Mouse (Mus musculus) adrenal gland (tissue): ENCODE measurements around the gene Tmem108.

Experiments used
- intact Hi-C: fragments of 180-260 bp; cut with DNase I; formaldehyde crosslinking; loops from one replicate; pipeline ENCODE4 v1.15.1; 2025

Tmem108 gene

DNA sequence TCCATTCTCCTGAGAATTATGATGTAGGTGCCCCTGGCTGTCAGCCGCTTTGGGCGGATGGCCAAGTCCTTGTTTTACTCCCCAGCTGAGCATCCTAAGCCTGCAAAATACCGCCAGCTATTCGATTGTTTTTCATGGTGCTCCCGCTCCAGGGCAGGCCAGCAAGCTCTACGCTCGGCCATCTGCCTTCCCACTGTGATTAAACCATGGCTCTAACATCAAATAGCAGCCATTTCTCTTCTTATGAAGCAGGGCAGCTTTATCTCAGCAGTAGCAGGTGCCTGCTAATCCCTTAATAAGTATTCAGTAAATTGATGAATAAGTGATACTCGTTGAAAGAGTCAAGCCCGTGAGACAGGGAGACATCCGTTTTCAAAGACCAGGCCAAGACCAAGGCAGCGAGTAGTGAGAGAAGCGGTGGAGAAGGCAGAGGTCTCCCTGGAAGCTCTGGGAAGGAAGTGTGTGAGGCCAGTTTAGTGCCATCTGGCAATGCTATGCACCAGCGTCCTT is 295.9 kb downstream of the Tmem108 start:
- intact Hi-C loops, result no loop called here

DNA sequence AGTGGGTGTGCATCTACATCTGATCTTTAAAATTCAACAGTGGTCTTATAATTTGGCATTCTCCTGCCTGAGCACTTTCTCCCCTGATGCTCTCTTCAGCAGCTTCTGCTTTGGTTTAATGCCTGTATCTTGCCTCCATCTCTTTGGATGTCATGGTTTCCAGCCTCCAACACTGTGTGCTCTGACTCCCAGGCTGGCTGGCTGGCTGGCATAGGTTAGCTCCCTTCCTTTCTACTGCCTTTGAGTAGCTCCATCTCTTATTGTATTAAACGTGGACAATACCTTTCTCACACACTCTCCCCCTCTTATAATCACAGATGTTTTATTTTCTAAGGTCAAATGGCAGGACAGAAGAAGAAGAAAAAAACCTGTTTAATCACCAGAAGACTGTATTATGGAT is 296.3 kb downstream of the Tmem108 start:
- intact Hi-C loops, result no loop called here

GRCm38 (mm10) chr9:103463833-103464232 is 297.8 kb downstream of the Tmem108 start:
- intact Hi-C loops, result no loop called here

DNA sequence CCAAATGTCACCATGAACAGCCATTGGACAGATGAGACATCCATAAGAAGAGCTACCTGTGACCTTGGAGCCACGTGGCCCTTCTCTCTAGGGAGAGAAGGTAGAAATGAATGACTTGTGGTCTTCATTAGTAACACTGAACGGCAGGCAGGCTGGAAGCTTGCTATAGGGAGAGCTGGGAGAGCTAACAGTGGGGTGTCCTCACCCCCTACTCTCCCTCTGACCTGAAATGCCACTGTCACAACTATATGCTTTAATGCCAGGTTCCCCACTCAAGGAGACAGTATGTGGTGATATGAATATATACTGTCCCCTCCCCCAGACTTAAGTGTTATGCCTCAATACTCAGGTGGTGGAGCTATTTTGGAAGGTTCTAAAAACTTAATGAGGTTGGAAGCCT is 301.8 kb downstream of the Tmem108 start:
- intact Hi-C loops, result no loop called here

DNA sequence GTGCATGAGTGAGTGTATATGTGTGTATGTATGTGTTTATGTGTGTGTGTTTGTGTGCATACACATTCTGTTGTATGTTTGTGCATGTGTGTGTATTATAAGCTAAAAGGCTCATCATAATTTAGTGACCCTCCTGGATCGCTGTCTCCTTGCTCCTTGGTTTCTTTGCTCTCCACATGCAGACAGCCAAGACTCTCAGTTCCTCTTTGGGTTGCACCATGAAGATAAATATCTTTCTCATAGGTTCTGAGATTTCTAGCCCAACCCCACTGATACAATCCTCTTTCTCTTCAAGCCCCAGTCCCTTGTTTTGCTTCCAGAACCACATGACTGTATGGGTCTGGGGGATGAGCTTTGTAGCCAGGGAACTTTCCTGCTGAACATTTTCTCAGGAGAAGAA is 302.3 kb downstream of the Tmem108 start:
- intact Hi-C loops, result no loop called here

DNA sequence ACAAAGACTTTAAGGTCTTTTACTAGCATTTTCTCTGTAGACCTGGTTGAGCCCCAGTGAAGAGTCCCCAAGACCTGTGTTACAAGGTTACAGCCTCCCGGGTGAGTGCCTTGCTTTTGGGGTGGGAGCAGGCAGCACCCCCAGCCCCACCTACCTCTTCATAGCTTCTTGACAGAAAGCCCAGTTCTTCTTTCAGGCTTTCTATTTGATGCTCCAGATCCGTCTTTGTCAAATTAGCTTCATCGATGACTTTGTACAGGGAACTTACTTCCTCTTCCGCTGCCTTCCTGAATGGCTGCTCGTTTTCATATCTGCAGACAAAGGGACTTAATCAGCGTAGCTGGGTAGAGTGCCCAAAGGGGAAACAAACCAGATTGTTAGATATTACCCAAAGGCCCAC is 312.0 kb downstream of the Tmem108 start:
- intact Hi-C loops, result no loop called here

DNA sequence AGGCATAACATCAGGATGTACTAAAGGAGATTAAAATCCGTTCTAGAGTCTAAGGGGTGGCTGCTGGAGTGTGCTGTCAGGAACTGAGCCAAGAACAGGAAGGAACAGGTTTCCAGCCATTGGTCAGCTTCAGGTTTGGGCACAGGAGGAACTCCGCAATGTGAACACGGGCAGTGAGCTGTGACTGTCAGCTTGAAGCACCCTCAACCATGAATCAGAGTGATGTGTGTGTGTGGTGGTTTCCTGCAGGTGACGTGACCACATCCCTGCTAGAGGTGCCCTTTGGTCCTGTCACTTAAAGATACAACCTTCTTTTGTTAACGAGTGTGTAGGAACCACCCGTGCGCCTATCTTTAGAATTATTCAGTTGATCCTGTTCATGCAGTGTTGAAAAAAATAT is 312.5 kb downstream of the Tmem108 start:
- intact Hi-C loops, result no loop called here

GRCm38 (mm10) chr9:103444656-103445055 is 317.0 kb downstream of the Tmem108 start:
- intact Hi-C loops, result no loop called here

DNA sequence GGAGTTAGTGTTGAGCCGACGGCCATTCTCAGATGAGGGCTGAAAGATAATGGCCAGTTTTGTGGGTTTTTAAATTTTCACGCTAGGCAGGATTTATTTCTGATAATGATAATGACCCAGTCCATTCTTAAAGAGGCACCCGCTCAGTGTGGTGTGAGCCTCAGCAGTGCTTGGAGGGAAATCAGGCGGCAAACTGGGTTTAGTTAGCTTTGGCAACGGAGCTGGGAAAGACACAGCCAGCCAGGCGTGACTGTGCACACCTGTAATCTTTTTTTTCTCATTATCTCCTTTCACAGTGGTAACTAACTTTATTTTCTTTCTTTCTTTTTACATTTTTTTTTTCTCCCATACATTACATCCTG is 317.8 kb downstream of the Tmem108 start:
- intact Hi-C loops, result no loop called here

DNA sequence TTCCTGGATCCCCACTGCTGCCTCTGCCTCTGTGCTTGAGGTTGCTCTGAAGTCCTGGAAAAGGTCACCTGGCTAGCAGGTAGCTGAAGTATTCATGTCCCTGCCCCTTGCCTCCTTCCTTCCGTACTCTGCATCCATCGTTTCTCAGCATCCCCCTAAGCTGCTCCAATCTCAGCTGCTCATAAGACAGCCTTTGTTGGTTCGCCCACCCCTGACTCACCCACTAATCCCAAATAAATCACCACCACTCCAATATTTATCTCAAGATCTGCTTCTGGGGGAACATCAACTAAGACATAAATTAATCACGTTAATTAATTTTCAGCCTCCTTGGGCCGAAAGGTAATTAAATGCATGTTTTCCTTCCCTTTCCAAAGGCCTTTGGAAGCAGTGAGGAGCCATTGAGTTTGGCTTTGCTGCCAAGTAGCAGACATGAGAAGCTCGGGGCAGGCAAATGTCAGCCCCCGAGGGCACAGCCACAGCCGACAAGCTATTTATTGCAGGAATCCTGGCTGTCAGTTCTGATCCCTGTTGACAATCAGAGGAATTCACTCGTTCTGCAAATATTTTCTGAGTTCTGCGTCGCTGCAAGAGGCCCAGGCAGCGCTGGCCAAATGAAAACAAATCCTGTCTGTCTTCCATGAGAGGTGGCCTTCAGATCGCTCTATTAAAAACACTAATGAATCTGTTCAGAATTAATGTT is 318.4 kb downstream of the Tmem108 start:
- intact Hi-C loops, result no loop called here

GRCm38 (mm10) chr9:103440597-103440996 is 321.0 kb downstream of the Tmem108 start:
- intact Hi-C loops, result no loop called here

- intact Hi-C loops, result no loop called here
Observed at GRCm38 (mm10) chr9:103437104-103437503, 324.5 kb downstream of the Tmem108 start.

GRCm38 (mm10) chr9:103434116-103434515 is 327.5 kb downstream of the Tmem108 start:
- intact Hi-C loops, result no loop called here
